Mouse (Mus musculus) spleen, postnatal 10 days (tissue): ENCODE measurements around the gene Foxc2.
"Not testable (repeated sequence)": the region's sequence is repeated elsewhere in the genome, so short reads cannot be mapped to it uniquely, and the experiment has no call there.

Experiments
- DNase-seq, 2 experiments: peaks; one replicate each; pipeline ENCODE4 v3.0.0; 2021 to 2022; ENCODE audit warnings: low spot score in 2 of 2

The Foxc2 gene

GRCm38 (mm10) chr8:121119635-121120455 is 3.9 kb downstream of the Foxc2 start:
- no peak for DNase-seq

GRCm38 (mm10) chr8:121120456-121121419 is 4.8 kb downstream of the Foxc2 start:
- DNase-seq, result no peak

GRCm38 (mm10) chr8:121121704-121122103 is 5.7 kb downstream of the Foxc2 start:
- no peak for DNase-seq

- no peak for DNase-seq
Observed at GRCm38 (mm10) chr8:121122368-121122767, 6.4 kb downstream of the Foxc2 start.

- DNase-seq, result no peak
Observed at GRCm38 (mm10) chr8:121123113-121123512, 7.1 kb downstream of the Foxc2 start.

- no peak for DNase-seq
Observed at GRCm38 (mm10) chr8:121124547-121125239, 8.7 kb downstream of the Foxc2 start.

- DNase-seq, result peak in 1 of 2 experiments; percentile 28
Observed at GRCm38 (mm10) chr8:121125311-121125876, 9.4 kb downstream of the Foxc2 start.

- no peak for DNase-seq
Observed at GRCm38 (mm10) chr8:121126191-121126590, 10.2 kb downstream of the Foxc2 start.

- no peak for DNase-seq
Observed at GRCm38 (mm10) chr8:121126694-121127093, 10.7 kb downstream of the Foxc2 start.

- DNase-seq, result no peak
Observed at GRCm38 (mm10) chr8:121127291-121127701, 11.3 kb downstream of the Foxc2 start.

GRCm38 (mm10) chr8:121127756-121128375 is 11.9 kb downstream of the Foxc2 start, which contains the start of gene Foxl1:
Gene Foxl1 (plus strand): TSS chr8:121127940.
- no peak for DNase-seq

- DNase-seq, result no peak
Observed at GRCm38 (mm10) chr8:121128531-121129264, 12.7 kb downstream of the Foxc2 start.

- no peak for DNase-seq
Observed at GRCm38 (mm10) chr8:121129265-121129940, 13.4 kb downstream of the Foxc2 start.

GRCm38 (mm10) chr8:121130522-121130921 is 14.6 kb downstream of the Foxc2 start:
- DNase-seq, result peak in 1 of 2 experiments; percentile 34

- no peak for DNase-seq
Observed at GRCm38 (mm10) chr8:121132961-121133513, 17.1 kb downstream of the Foxc2 start.

- no peak for DNase-seq
Observed at GRCm38 (mm10) chr8:121134102-121134501, 18.1 kb downstream of the Foxc2 start.

- no peak for DNase-seq
Observed at GRCm38 (mm10) chr8:121134512-121134911, 18.5 kb downstream of the Foxc2 start.

GRCm38 (mm10) chr8:121136856-121137255 is 20.9 kb downstream of the Foxc2 start:
- no peak for DNase-seq

- not testable (repeated sequence) for DNase-seq
Observed at GRCm38 (mm10) chr8:121145457-121146134, 29.6 kb downstream of the Foxc2 start.
